12 mouse cellular contexts compared by ENCODE assay signal in genomic region chr16:93744049-93744490, GRCm38 (mm10). TPM values are rescaled to one million over a fixed set of nuclear protein-coding genes. Genes with fewer than 3 reads are reported as not detected.
A peak's percentile ranks its signal among the peaks of the same experiment; 100 is the strongest.
DNase-seq lines count a peak whose midpoint lies in the region; ATAC-seq and TF ChIP-seq lines count a peak whose summit lies in the region.
"Had no signal": no experiment of that assay in that cellular context is flagged by ENCODE, and none has a peak within 500 bp of the region (broad histone marks: within the 10 kb centered on the region; RNA-seq: fewer than 3 reads in every experiment).

No protein-coding gene starts in this region.

- H3K27me3 ChIP-seq in kidney, embryonic 16.5 days (ENCODE audit: insufficient read depth, low read length): no peaks in the 10 kb centered on the region
- H3K27me3 ChIP-seq in liver, embryonic 12.5 days (replicated peaks): no peaks in the 10 kb centered on the region
- H3K27me3 ChIP-seq in forebrain, embryonic 15.5 days: no peaks in the 10 kb centered on the region
- H3K27me3 ChIP-seq: hindbrain, embryonic 13.5 days had no signal

- WGBS in kidney, embryonic 16.5 days: 66% methylated on average over 5 of the region's 5 CpGs
- 41% methylated on average over 5 of the region's 5 CpGs for WGBS in liver, embryonic 12.5 days (ENCODE audit: insufficient replicate concordance)
- 81% methylated on average over 5 of the region's 5 CpGs for WGBS in forebrain, embryonic 15.5 days

- peak; percentile 61 for ATAC-seq in kidney, embryonic 16.5 days (ENCODE audit: low FRiP score, low TSS enrichment)
- peak; percentile 56 for ATAC-seq in liver, embryonic 12.5 days
- ATAC-seq in forebrain, embryonic 15.5 days (replicated peaks): no peak

- TF ChIP-seq CTCF in gastrocnemius, adult 2 months (IDR thresholded peaks at IDR 0.05): peak; percentile 30; the same call in 1 of the 2 replicates

- peak overlapping the region; percentile 68 for H3K27ac ChIP-seq in kidney, embryonic 16.5 days (ENCODE audit: low read length)
- H3K27ac ChIP-seq in gastrocnemius, adult 2 months: peak overlapping the region; percentile 63
- H3K27ac ChIP-seq in liver, embryonic 12.5 days: peak overlapping the region; percentile 86
- H3K27ac ChIP-seq in forebrain, embryonic 15.5 days (replicated peaks): no peak overlapping the region
- H3K27ac ChIP-seq: hindbrain, embryonic 13.5 days; macrophage had no signal

- no peaks in the 10 kb centered on the region for H3K36me3 ChIP-seq in kidney, embryonic 16.5 days (ENCODE audit: insufficient read depth, low read length)
- H3K36me3 ChIP-seq in liver, embryonic 12.5 days: peaks cover 36% of the 10 kb centered on the region
- H3K36me3 ChIP-seq in forebrain, embryonic 15.5 days: peaks cover 19% of the 10 kb centered on the region

- H3K9me3 ChIP-seq in kidney, embryonic 16.5 days (ENCODE audit: low read length): no peaks in the 10 kb centered on the region
- H3K9me3 ChIP-seq in liver, embryonic 12.5 days (replicated peaks): no peaks in the 10 kb centered on the region
- H3K9me3 ChIP-seq in forebrain, embryonic 15.5 days: no peaks in the 10 kb centered on the region
- H3K9me3 ChIP-seq: hindbrain, embryonic 13.5 days had no signal

- no peaks in the 10 kb centered on the region for H3K4me1 ChIP-seq in kidney, embryonic 16.5 days (ENCODE audit: insufficient read depth, low read length)
- H3K4me1 ChIP-seq in liver, embryonic 12.5 days: peaks cover 65% of the 10 kb centered on the region
- no peaks in the 10 kb centered on the region for H3K4me1 ChIP-seq in forebrain, embryonic 15.5 days
- H3K4me1 ChIP-seq: hindbrain, embryonic 13.5 days had no signal

- DNase-seq in kidney, adult 11 months: no peak
- DNase-seq in MEL-GATA-1-ER (ENCODE audit: extremely low read depth, low read depth): peak; percentile 21
- peak; percentile 89 for DNase-seq in gastrocnemius, adult 2 months
- no peak for DNase-seq in adrenal gland, adult (ENCODE audit: inconsistent age in 2 of 2, low spot score in 1 of 2)
- no peak for DNase-seq in urinary bladder, adult 2 months (ENCODE audit: low spot score)
- DNase-seq: adrenal gland, postnatal 14 days; layer of hippocampus, postnatal 36 days had no signal

- intact Hi-C loops in gastrocnemius, adult 2 months (cut with DNase I): no loop called here

- H3K4me3 ChIP-seq in kidney, embryonic 16.5 days (ENCODE audit: low read length): no peak overlapping the region
- no peak overlapping the region for H3K4me3 ChIP-seq in gastrocnemius, adult 2 months
- no peak overlapping the region for H3K4me3 ChIP-seq in liver, embryonic 12.5 days
- H3K4me3 ChIP-seq in forebrain, embryonic 15.5 days: no peak overlapping the region
- H3K4me3 ChIP-seq: hindbrain, embryonic 13.5 days had no signal

- no peak overlapping the region for H3K4me2 ChIP-seq in kidney, embryonic 16.5 days (replicated peaks; ENCODE audit: low read depth, low read length)
- peak overlapping the region; percentile 44 for H3K4me2 ChIP-seq in liver, embryonic 12.5 days
- no peak overlapping the region for H3K4me2 ChIP-seq in forebrain, embryonic 15.5 days (replicated peaks)
- H3K4me2 ChIP-seq: hindbrain, embryonic 13.5 days had no signal

- H3K9ac ChIP-seq in kidney, embryonic 16.5 days (replicated peaks; ENCODE audit: low read length): no peak overlapping the region
- peak overlapping the region; percentile 23 for H3K9ac ChIP-seq in liver, embryonic 12.5 days
- no peak overlapping the region for H3K9ac ChIP-seq in forebrain, embryonic 15.5 days (replicated peaks)
- H3K9ac ChIP-seq: hindbrain, embryonic 13.5 days had no signal

RNA-seq across cellular contexts. Expression of gene Dop1b, which starts 32.4 kb away (rescaled TPM):
- polyA plus RNA-seq in kidney, embryonic 16.5 days (2015; fragmentation: Nextera tagmentation; extraction: Ambion mirVana): 30.1 and 35.0 TPM in 2 replicates
- 10 to 100 TPM; 28.6 to 48.7 TPM for total RNA-seq in gastrocnemius, adult 2 months (2021)
- 10.5 and 12.8 TPM in 2 replicates for polyA plus RNA-seq in liver, embryonic 12.5 days (2016; fragmentation: Nextera tagmentation; extraction: Ambion mirVana)
- polyA plus RNA-seq in forebrain, embryonic 15.5 days (2015; fragmentation: Nextera tagmentation; extraction: Ambion mirVana): 26.2 and 27.3 TPM in 2 replicates
- polyA plus RNA-seq in urinary bladder, adult 2 months (2012; rRNA removed): 30.7 and 34.3 TPM in 2 replicates

Comparison
In these comparisons a context has a peak if more than half of its experiments do, and no peak if none do; other contexts are left out.
1. DNase-seq: peak in MEL-GATA-1-ER (single experiment) and gastrocnemius, adult 2 months (single experiment); none in kidney, adult 11 months (single experiment), adrenal gland, adult (0 of 2) and urinary bladder, adult 2 months (single experiment).